Mouse (Mus musculus): ENCODE data around the gene Cxcl13. TPM values are rescaled to one million over a fixed set of nuclear protein-coding genes. Genes with fewer than 3 reads are reported as not detected.

The Cxcl13 gene
- total RNA-seq, 2 experiments from 2014 or later: 0.32 TPM; not detected in 1

GRCm38 (mm10) chr5:95991339-95992292 lies 34.9 kb downstream of the Cxcl13 start:
- no peak for DNase-seq

DNA sequence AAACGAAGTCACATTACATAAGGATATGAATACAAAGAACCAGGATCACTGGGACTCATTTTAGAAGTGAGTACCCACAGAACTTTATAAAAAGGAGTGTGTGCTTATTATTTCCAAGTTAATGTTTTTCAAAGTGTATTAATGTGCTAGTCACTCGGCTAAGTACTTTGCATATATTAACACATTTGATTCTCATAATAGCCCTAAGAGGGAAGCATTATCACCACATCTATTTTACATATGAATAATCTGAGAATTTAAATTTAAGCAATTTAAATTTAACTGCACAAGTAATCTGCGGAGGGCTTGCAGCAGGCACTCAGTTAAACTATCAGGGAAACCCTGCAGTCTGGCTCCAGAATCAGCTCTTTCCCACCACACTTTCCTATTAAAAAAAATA lies 40.5 kb downstream of the Cxcl13 start:
- no peak for DNase-seq

DNA sequence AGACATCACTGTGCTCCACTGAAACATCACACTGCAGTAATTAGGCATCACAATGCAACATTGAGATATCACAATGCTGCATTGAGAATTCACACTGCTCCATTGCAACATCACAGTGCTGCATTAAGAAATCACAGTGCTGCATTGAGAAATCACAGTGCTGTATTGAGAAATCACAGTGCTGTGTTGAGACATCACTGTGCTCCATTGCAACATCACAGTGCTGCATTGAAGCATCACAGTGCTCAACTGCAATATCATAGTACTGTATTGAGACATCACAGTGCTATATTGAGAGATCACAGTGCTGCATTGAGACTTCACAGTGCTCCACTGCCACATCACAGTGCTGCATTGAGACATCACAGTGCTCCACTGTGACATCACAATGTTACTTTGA lies 46.6 kb downstream of the Cxcl13 start:
- DNase-seq: no peak

- DNase-seq: no peak
Observed at GRCm38 (mm10) chr5:96008274-96008842, 51.6 kb downstream of the Cxcl13 start.

GRCm38 (mm10) chr5:96009076-96009475 lies 52.3 kb downstream of the Cxcl13 start:
- no peak for DNase-seq

Other genes starting within 250 kb of the Cxcl13 start
- not detected for gene Gm7978, start 220.8 kb upstream of the Cxcl13 start, total RNA-seq (2021)
- not detected for gene Gm7982, start 214.9 kb upstream of the Cxcl13 start, total RNA-seq (2021)
- not detected for gene E330014E10Rik, start 181.0 kb upstream of the Cxcl13 start, total RNA-seq (2021)
- gene Cnot6l, start 207.2 kb downstream of the Cxcl13 start, total RNA-seq (2021): 10 to 100 TPM; 83.2 to 94.3 TPM

All from heart, postnatal 4 days (tissue).